Mouse (Mus musculus) G1E (cell line): Measurements from ENCODE around the gene Camk2g.

Experiments used
- GATA1 ChIP-seq: IDR thresholded peaks from 2 replicates; pipeline ENCODE4 v1.6.1; 2012; ENCODE audit warnings: borderline replicate concordance, low read length, inconsistent platforms, mixed read lengths
- TAL1 ChIP-seq: conservative IDR thresholded peaks from 2 replicates; pipeline ENCODE4 v1.6.1; 2012; ENCODE audit warnings: low read depth, low read length, inconsistent platforms, mixed read lengths

DNA sequence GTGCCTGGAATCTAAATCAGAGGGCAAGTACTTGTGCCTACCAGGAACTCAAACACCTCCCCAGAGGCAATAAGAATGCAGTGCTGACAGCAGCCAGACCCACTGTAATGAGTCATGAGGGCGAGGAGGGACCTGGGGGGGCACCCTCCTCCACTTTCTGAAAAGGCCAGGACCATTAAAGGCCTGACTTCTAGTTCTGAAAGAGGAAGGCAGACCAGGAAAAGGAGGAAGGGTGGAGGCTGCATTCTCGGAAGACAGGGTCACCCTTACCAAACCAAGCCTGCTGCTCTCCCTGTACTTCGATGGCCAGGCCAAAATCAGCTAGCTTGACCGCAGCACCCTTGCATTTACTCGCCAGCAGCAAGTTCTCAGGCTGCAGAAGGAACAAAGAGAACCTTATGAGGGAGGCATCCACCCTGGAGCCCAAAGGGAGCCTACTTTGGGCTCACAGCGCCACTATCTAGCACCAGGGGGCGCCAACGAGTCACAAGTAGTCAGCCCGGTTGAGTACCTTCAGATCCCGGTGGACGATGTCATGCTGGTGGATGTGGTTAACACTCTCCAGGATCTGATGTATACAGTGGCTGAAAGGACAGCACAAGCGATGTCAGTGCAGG lies 28.1 kb downstream of the Camk2g start:
- TF ChIP-seq GATA1 (no peak), TAL1 (no peak)
